Mouse (Mus musculus) MEL (cell line): Measurements from ENCODE around the gene Enox1. TPM values are rescaled to one million over a fixed set of nuclear protein-coding genes. Genes with fewer than 3 reads are reported as not detected.

Experiments
- DNase-seq: peaks from one replicate; pipeline ENCODE4 v3.0.0; 2011; ENCODE audit warnings: low read depth, low spot score
- H3K27ac ChIP-seq: 2 replicates; pipeline ENCODE4 v1.5.1; 2012; ENCODE audit warnings: low read depth, mild to moderate bottlenecking, control low read depth, low read length, moderate library complexity; ENCODE audit not compliant: control insufficient read depth
- H3K27me3 ChIP-seq, 2 experiments: fragments of 150-350 bp in 1 of 2; sonication (generic) in 1 of 2; 2 replicates each; pipeline ENCODE4 v1.6.1; 2012; ENCODE audit warnings: low read length in 2 of 2, mild to moderate bottlenecking in 2 of 2, improper control_type of control experiment in 1 of 2, moderate library complexity in 1 of 2; ENCODE audit not compliant: insufficient read depth in 2 of 2, control insufficient read depth in 1 of 2
- H3K36me3 ChIP-seq, 2 experiments: 2 replicates each; pipeline ENCODE4 v1.6.1; 2012 to 2014; ENCODE audit warnings: low read length in 2 of 2, improper control_type of control experiment in 1 of 2, inconsistent platforms in 1 of 2, mild to moderate bottlenecking in 1 of 2; ENCODE audit not compliant: insufficient read depth in 2 of 2, control insufficient read depth in 1 of 2
- H3K4me1 ChIP-seq, 2 experiments: fragments of 150-350 bp in 1 of 2; sonication (generic) in 1 of 2; 2 replicates each; pipeline ENCODE4 v1.6.1; 2012; ENCODE audit warnings: low read length in 2 of 2, improper control_type of control experiment in 1 of 2, mild to moderate bottlenecking in 1 of 2; ENCODE audit not compliant: insufficient read depth in 2 of 2, control insufficient read depth in 1 of 2
- H3K4me3 ChIP-seq, 2 experiments: fragments of 150-350 bp in 1 of 2; sonication (generic) in 1 of 2; 2 replicates each; pipeline ENCODE4 v1.5.1; 2012; ENCODE audit warnings: low read depth in 2 of 2, low read length in 2 of 2, mild to moderate bottlenecking in 2 of 2, moderate library complexity in 2 of 2, control low read depth in 1 of 2, improper control_type of control experiment in 1 of 2; ENCODE audit not compliant: control insufficient read depth in 1 of 2, insufficient read depth in 1 of 2
- H3K79me2 ChIP-seq: 2 replicates; pipeline ENCODE4 v1.6.1; 2012; ENCODE audit warnings: mild to moderate bottlenecking, low read length, moderate library complexity; ENCODE audit not compliant: control insufficient read depth, poor library complexity, insufficient read depth
- H3K9ac ChIP-seq: 2 replicates; pipeline ENCODE4 v1.6.1; 2012; ENCODE audit warnings: low read depth, mild to moderate bottlenecking, control low read depth, low read length, moderate library complexity; ENCODE audit not compliant: control insufficient read depth, poor library complexity, severe bottlenecking
- H3K9me3 ChIP-seq: fragments of 150-350 bp; sonication (generic); replicated peaks from 2 replicates; pipeline ENCODE4 v1.6.1; 2012; ENCODE audit warnings: mild to moderate bottlenecking, low read length, improper control_type of control experiment, moderate library complexity; ENCODE audit not compliant: insufficient read depth
- BHLHE40 ChIP-seq: IDR thresholded peaks from 2 replicates; pipeline ENCODE4 v1.6.1; 2012; ENCODE audit warnings: low read depth, mild to moderate bottlenecking, inconsistent platforms, low read length, improper control_type of control experiment, borderline replicate concordance
- CHD1 ChIP-seq: IDR thresholded peaks from 2 replicates; pipeline ENCODE4 v1.6.1; 2012; ENCODE audit warnings: low read depth, mild to moderate bottlenecking, inconsistent platforms, low read length, improper control_type of control experiment
- CHD2 ChIP-seq: IDR thresholded peaks from 2 replicates; pipeline ENCODE4 v1.6.1; 2011; ENCODE audit warnings: low read length, improper control_type of control experiment
- ELF1 ChIP-seq: IDR thresholded peaks from 2 replicates; pipeline ENCODE4 v1.6.1; 2014; ENCODE audit warnings: low read depth, mild to moderate bottlenecking, inconsistent platforms, low read length, improper control_type of control experiment, moderate library complexity
- GABPA ChIP-seq: IDR thresholded peaks from 2 replicates; pipeline ENCODE4 v1.6.1; 2012; ENCODE audit warnings: low read depth, mild to moderate bottlenecking, inconsistent platforms, low read length, improper control_type of control experiment, moderate library complexity
- JUND ChIP-seq: IDR thresholded peaks from 2 replicates; pipeline ENCODE4 v1.6.1; 2011; ENCODE audit warnings: low read depth, mild to moderate bottlenecking, improper control_type of control experiment, low read length
- MAZ ChIP-seq: IDR thresholded peaks from 2 replicates; pipeline ENCODE4 v1.6.1; 2012; ENCODE audit warnings: low read depth, mild to moderate bottlenecking, inconsistent platforms, low read length, improper control_type of control experiment
- MEF2A ChIP-seq: IDR thresholded peaks from 2 replicates; pipeline ENCODE4 v1.6.1; 2014; ENCODE audit warnings: low read depth, mild to moderate bottlenecking, inconsistent platforms, low read length, improper control_type of control experiment; ENCODE audit not compliant: poor library complexity, insufficient replicate concordance, severe bottlenecking; ENCODE audit errors: extremely low read depth
- MYB ChIP-seq: IDR thresholded peaks from 2 replicates; pipeline ENCODE4 v1.6.1; 2011; ENCODE audit warnings: mild to moderate bottlenecking, low read depth, low read length, improper control_type of control experiment
- MYC ChIP-seq: IDR thresholded peaks from 2 replicates; pipeline ENCODE4 v1.6.1; 2011; ENCODE audit warnings: low read depth, mild to moderate bottlenecking, low read length, improper control_type of control experiment, moderate library complexity
- NELFE ChIP-seq: IDR thresholded peaks from 2 replicates; pipeline ENCODE4 v1.6.1; 2011; ENCODE audit warnings: low read depth, low read length, improper control_type of control experiment
- POLR2AphosphoS5 ChIP-seq: IDR thresholded peaks from 2 replicates; pipeline ENCODE4 v1.6.1; 2012; ENCODE audit warnings: low read depth, borderline replicate concordance, mild to moderate bottlenecking, inconsistent platforms, low read length, moderate library complexity, mixed read lengths
- TBP ChIP-seq: IDR thresholded peaks from 2 replicates; pipeline ENCODE4 v1.8.0; 2011; ENCODE audit warnings: low read depth, low read length, improper control_type of control experiment
- ZC3H11A ChIP-seq: IDR thresholded peaks from 2 replicates; pipeline ENCODE4 v1.6.1; 2012; ENCODE audit warnings: low read depth, mild to moderate bottlenecking, inconsistent platforms, low read length, improper control_type of control experiment
- ZKSCAN1 ChIP-seq: IDR thresholded peaks from 2 replicates; pipeline ENCODE4 v1.6.1; 2012; ENCODE audit warnings: low read depth, mild to moderate bottlenecking, inconsistent platforms, low read length, improper control_type of control experiment, moderate library complexity
- ZNF384 ChIP-seq: IDR thresholded peaks from 2 replicates; pipeline ENCODE4 v1.6.1; 2012; ENCODE audit warnings: low read depth, mild to moderate bottlenecking, inconsistent platforms, low read length, improper control_type of control experiment
- polyA plus RNA-seq, 2 experiments: library from polyadenylated mRNA; stranded (reverse) in 1 of 2; unstranded in 1 of 2; fragments of >175 nt in 1 of 2; fragments of >200 nt in 1 of 2; gene quantifications; 2 replicates each; pipeline versions ENCODE4 v1.2.1 to v1.2.4; 2012; ENCODE audit warnings: low replicate concordance in 2 of 2, low read depth in 1 of 2; ENCODE audit not compliant: insufficient read length in 2 of 2, insufficient read depth in 1 of 2, missing spikeins in 1 of 2
- total RNA-seq: library from RNA; depleted of rRNA; stranded (reverse); fragments of 300-350 nt; gene quantifications from 2 replicates; pipeline ENCODE4 v1.2.3, GENCODE M21; 2012

Enox1 gene
- total and polyA plus RNA-seq, 3 experiments = not detected

DNA sequence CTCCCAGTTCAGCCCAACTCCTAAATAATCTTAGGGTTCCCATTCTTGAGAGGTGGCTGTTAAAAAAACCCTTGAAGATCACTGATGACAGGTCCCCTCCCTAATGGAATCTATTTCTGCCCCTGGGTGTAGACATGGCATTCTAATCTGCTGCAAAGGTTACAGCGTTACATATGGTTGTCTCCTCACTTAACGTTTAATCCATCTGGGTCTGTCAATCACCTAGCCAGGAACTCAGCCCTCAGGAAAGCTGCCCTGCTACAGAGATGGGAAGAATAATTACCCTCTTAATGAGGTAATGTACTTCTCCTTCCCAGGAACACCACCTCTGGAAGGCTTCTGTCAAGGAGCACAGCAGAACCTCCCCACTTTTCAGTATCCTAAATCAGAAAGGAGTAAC, 82.2 kb downstream of the Enox1 start:
- Histone ChIP-seq H3K4me3 (no peak overlapping the region), H3K4me1 (no peaks in the 10 kb centered on the region), H3K9me3 (no peaks in the 10 kb centered on the region), H3K27ac (no peak overlapping the region), H3K9ac (no peak overlapping the region), H3K27me3 (no peaks in the 10 kb centered on the region), H3K79me2 (no peaks in the 10 kb centered on the region), H3K36me3 (no peaks in the 10 kb centered on the region)
- no peak for TF ChIP-seq CHD1
- TF ChIP-seq MYC = no peak
- no peak for TF ChIP-seq CHD2
- no peak for TF ChIP-seq ZC3H11A
- no peak for TF ChIP-seq TBP
- no peak for TF ChIP-seq MEF2A
- TF ChIP-seq ZKSCAN1 = no peak
- no peak for TF ChIP-seq GABPA
- no peak for TF ChIP-seq MYB
- DNase-seq = no peak

DNA sequence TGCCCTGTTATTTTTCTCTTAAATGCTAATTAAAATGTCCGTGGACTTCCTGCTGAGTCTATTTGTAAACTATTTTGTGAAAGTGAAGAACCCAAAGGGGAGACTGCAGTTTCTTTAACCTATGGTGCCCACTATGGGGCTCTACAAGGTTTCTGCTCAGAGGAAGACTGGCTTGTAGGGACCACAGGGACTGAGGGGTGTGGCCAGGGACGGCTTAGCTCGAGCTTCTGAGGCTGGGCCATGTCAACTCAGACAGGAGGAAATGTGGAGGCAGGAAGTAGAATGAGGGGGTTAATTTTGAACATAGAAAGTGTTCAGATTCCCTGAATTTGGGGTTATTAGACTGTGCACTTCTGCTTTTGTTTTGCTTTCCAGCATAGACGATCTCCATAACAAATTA, 82.8 kb downstream of the Enox1 start:
- Histone ChIP-seq H3K4me3 (no peak overlapping the region), H3K4me1 (no peaks in the 10 kb centered on the region), H3K79me2 (no peaks in the 10 kb centered on the region), H3K27ac (no peak overlapping the region), H3K9ac (no peak overlapping the region), H3K36me3 (no peaks in the 10 kb centered on the region), H3K9me3 (no peaks in the 10 kb centered on the region), H3K27me3 (no peaks in the 10 kb centered on the region)
- TF ChIP-seq ZNF384 (no peak), MAZ (no peak), JUND (no peak)
- DNase-seq = no peak

DNA sequence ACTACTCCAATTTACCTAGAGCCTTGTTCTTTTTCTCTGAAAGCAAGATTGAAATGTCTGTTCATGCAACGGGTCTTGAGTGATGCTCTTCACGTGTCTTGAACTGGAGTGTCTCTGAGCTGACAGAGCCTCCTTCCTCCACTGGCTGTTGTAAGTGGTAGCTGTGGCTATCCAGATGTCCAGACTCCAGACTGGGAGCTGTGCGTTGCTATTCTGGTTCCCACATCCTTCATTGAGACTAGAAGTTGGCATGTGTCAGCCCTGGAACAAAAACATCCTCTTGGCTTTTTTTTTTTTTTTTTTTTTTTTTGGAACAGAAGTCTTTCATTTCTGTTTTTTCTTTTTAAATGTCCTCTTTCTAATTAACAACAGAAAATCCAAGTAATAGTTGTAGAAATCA, 90.4 kb downstream of the Enox1 start:
- Histone ChIP-seq H3K4me3 (no peak overlapping the region), H3K9me3 (no peaks in the 10 kb centered on the region)
- TF ChIP-seq ELF1 (no peak), BHLHE40 (no peak), MYB (no peak), NELFE (no peak), MEF2A (no peak), CHD2 (no peak), POLR2AphosphoS5 (no peak)
- TF ChIP-seq, all 39 proteins: peak for 0
- no peaks in the 10 kb centered on the region for H3K4me1 ChIP-seq
- H3K27me3 ChIP-seq = no peaks in the 10 kb centered on the region
- DNase-seq = no peak
- no peak overlapping the region for H3K27ac ChIP-seq
- no peak overlapping the region for H3K9ac ChIP-seq
- H3K79me2 ChIP-seq = no peaks in the 10 kb centered on the region
- no peaks in the 10 kb centered on the region for H3K36me3 ChIP-seq
